Mouse (Mus musculus) ZHBTc4 (cell line): ENCODE data around the gene Rnf141.

Source experiments
- DNase-seq: peaks from one replicate; pipeline ENCODE4 v3.0.0-alpha.2; 2011; ENCODE audit warnings: low read depth, low spot score

Gene Rnf141

DNA sequence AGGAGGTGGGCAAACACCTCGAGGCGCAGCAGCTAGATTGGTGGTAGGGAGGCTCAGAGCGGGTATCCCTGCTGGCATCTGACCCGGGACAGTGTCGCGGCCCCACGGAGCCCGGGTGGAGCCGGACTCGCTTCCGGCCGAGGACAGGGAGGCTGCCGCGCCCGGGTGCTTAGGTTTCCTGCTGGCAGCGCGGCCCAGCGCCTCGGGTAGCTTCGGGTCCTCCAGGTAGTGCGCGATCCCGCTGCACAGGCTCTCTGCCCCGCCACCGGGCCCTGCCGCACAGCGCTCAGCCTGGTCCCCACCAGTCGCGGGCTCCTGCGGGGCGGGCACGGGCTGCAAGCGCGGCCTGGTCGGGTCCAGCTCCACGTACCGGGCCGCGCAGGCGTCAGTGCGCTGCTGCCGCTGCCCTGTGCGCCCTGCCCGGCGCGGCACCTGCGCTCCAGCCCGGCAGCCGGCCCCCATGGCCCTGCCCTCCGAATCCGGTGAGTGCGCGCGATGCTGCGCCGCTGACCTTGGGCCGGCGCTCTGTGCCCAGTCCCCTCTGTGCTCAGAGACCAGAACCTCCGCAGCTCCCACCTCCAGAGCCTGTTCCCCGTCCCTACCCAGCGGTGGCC is 75.7 kb downstream of the Rnf141 start:
- DNase-seq, result peak; percentile 49

DNA sequence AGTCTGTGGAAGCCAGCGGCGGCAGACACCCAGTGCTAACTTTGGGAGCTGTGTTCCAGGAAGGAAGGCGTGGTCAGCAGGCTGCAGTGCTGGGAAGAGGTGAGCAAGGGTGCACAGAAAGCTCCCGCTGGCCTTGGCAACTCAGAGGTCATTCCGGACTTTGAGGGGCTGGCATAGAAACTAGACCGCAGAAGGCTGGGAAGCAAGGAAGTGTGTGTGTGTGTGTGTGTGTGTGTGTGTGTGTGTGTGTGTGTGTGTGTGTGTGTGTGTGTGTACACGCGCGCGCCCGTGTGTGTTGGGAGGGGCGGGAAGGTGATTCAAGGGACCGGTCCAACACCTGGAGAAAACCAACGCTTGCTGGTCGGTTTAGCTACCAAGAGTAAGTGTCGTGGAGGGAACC is 76.3 kb downstream of the Rnf141 start, which contains the start of gene Ampd3:
Gene Ampd3 (plus strand): TSS at position 206 of the 400 bp plus-strand sequence.
- peak; percentile 69 for DNase-seq

DNA sequence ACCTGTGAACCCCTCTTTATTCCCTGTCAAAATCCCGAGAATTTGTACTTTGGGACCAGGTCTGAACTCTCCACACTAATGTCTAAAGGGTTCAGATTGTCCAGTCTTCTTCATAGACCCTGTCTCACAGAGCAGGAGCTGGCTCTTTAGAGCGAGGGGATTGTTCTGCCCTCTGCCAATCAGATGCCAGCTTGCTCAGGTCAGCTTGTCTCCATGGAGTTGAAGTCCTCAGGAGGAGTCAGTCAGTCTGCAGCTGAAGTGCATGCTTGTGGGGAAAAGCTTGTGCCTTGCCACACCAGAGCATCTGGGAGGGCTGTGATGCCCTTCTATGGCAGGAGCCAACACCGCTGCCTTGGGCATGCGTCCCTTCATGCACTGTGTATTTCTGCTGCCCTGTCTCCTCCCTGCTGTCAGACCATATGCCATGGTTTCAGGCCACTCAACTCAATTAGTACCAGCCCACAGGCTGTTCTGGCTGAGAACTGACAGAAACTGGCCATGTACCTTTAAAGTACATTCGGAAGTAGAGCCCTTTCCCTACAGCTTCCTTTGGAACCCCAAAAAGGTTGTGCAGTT is 81.6 kb downstream of the Rnf141 start:
- no peak for DNase-seq

DNA sequence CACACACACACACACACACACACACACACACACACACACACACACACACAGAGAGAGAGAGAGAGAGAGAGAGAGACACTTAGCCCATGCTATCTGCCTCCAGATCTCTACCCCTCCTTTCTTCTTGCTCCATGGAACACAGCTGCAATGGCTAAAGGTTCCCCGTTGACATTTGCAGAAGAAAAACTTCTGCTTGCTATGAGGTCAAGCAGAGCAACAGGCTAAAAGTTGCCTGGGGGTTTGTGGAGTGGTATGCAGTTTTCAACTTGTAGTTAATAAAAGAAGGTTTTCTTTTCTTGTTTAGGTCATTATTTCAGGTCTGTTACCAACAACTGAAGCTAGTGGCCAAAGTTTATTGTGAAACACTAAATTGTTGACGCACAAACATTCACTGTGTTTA is 87.8 kb downstream of the Rnf141 start:
- DNase-seq, result no peak

DNA sequence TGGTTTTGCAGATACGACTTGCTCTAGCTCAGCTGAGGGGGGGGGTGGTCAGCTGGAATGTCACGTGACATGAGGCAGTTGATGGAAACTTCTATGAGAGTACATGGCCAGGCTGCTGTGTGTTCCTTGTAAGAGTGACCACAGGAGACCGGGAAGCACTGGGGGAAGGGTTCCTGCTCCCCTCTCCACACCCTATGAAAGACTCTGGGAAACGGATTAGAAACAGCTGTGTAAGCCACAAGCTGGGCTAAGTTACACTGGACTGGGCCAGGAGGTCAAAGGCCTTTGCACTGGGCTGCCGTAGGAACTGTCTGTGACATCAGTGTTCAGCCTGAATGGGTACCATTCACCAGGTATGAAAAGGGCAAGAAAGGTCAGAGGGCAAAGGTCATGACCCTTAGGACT is 90.3 kb downstream of the Rnf141 start:
- DNase-seq, result no peak

DNA sequence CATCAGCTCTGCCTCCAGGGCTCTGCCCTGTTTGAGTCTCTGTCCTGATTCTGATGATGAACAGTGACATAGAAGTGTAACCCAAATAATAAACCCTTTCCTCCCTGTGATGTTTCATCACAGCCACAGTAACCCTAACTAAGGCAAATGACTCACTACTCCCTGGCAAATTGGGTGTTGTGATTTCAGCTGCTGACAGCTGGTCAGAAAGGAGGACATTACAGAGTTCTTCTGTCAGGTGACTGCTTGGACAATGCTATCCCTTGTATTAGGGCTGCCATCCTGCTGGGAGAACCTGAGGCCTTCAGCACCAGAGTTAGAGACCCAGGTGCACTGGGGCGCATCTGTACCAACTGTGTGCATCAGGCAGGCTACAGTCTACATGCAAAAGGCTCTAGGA is 90.9 kb downstream of the Rnf141 start:
- no peak for DNase-seq

DNA sequence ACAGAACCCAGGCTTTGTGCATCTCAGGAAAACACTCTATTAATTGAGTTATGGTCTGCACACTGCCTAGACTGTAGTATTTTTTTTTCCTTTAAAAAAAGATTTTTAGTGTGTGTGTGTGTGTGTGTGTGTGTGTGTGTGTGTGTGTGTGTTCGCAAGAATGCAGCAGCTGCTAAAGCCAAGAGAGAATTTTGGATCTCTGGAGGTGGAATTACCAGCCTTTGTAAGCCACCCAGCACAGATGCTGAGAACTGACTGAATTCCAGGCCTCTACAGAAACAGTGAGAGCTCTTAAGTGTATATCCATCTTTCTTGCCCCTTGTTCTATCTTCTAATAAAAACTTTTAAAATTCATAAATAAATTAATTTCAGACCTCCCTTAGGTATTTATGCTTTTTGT is 92.6 kb downstream of the Rnf141 start:
- DNase-seq, result no peak

DNA sequence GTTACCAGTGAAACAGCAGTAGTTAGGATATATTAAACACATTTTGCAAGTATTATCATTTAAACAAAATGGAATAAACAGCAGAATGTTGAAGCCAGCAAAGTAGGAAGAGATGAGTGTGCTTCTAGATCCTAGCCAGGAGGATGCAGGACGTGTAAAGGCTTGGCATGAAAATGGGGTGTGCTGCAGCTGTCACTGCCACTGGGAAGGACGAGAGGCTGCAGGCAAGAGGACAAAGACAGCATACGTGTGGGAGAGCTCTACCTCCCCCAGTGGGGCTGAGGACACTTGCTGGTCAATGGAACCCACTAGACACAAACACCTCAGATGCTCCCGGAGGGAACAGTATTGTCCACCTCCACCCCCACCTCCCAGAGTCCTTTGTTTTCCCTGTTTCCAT is 93.4 kb downstream of the Rnf141 start:
- no peak for DNase-seq
